Mouse (Mus musculus): ENCODE results near the gene Pdk1.

DNA sequence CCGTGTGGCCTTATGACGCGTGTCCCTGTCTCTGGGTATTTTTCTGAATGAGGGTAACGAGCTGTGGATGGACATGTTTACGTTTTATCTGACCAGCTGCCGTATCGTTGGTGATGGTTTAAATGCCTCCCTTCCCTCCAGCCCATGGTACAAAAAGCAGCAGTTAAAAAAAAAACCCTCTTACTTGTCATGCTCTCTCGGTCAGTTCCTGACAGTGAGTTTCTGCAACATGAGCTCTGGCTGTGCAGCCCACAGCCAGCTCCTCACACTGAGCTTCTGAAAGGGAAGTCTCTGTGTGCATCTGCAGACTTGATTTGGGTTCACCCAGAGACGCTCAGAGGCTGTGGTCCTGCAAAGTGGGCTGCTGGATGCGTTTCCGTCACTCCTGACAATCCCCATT, 44.1 kb upstream of the Pdk1 start:
- TF ChIP-seq TAL1 (IDR thresholded peaks at IDR 0.05; ENCODE audit: low read length) (no peak), GATA1 (IDR thresholded peaks at IDR 0.05; ENCODE audit: low read length) (no peak)
